Mouse (Mus musculus) gastrocnemius, adult 18-20 months (tissue): ENCODE data around the gene Ctnna3. TPM values are rescaled to one million over a fixed set of nuclear protein-coding genes. Genes with fewer than 3 reads are reported as not detected.

Experiments
- DNase-seq: peaks from one replicate; pipeline ENCODE4 v3.0.0; 2021; ENCODE audit warnings: low spot score
- total RNA-seq, 2 experiments: library from RNA; stranded (reverse); gene quantifications; 2 replicates each; pipeline ENCODE4 v1.2.3; 2021

Gene Ctnna3
- total RNA-seq, 2 experiments from 2014 or later: 22.0 to 26.9 TPM

DNA sequence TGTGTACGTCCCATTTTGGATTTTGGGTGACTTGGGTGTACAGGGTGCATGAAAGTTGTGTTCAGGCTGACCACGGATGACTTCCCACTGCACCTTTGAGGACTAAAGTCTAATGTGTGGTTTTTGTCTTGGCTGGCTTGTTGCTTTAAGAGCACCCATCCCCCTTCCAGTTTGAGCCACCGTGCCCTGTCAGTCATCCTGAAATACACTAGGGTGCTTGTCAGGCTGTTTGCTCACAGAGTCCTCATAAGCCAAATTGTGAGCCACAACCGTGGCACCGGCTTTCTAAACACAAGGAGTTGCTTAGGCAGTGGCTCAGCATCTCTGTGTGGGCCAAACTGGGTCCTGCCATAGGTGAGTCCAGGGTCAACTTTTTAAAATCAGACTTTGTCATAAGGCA lies 50.2 kb downstream of the Ctnna3 start:
- peak; percentile 56 for DNase-seq

DNA sequence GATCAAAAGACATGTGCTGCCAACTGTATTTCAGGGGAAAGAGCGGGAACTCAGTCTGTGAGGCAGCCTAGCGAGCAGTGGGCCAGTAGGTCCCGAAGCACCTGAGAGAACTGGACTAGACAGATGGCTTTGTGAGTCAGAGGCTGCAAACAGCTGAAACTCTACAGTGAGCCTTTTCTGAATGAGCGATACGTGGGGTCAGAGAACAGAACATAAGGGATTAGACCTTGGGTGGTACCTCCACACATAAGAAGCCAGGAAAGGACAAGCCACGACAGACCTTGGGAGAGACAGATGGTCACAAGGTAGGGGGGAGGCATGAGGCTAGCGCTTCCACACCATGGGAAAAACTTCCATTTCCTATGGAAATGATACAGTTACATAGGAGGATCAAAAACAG lies 58.4 kb downstream of the Ctnna3 start:
- DNase-seq: no peak

DNA sequence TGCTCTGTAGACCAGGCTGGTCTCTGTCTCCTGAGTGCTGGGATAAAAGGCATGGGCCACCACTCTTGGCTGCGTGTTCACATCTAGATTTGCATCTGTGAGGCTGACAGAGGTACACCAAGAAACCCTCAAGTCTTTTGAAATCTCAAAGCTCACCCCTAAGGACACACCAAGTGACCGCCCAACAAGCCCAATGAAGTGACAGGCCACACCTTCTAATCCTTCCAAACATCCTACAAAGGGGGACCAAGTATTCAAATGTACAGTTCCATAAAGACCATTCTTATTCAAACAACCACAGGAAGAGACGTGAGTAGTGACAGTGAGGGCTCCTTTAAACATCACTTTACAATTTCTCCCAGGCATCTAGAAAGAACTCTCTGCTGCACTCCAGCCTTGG lies 94.1 kb downstream of the Ctnna3 start:
- no peak for DNase-seq

DNA sequence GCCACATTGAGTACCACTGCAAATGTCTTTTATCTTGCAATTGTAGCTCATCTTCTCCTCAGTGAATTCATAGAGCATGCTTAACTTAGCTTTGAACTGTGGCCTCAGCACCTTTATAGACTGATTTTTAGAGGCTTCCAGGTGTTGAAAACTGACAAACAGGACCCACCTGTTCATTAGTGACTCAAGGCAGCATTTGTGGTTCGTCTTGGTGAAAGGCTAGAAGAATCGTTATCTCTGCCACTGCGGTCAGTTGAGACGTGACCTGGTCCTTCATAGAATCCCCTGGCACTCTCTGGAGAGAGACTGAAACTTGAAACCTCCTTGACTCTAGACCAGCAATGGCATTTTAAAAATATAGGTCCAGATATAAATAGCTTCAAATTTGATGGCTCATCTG lies 96.1 kb downstream of the Ctnna3 start:
- peak; percentile 21 for DNase-seq

DNA sequence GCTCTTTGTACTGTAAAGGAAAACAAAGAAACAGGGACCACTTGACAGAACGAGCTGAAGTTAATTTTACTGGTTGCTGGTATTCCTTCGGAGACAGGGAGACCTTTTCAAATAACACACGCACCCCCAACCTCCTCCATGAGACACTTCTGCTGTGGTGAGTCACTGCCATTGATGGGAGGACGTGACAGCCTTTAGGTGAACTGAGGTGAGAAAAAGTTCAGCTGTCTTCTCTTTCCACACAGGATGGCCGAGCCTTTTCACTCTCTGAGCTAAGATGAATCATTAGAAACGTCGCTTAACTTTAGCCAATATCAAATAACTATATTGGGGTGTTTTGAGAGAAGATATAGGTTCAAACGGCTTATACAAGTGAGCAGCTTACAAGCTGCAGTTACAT lies 102.5 kb downstream of the Ctnna3 start:
- DNase-seq: no peak

DNA sequence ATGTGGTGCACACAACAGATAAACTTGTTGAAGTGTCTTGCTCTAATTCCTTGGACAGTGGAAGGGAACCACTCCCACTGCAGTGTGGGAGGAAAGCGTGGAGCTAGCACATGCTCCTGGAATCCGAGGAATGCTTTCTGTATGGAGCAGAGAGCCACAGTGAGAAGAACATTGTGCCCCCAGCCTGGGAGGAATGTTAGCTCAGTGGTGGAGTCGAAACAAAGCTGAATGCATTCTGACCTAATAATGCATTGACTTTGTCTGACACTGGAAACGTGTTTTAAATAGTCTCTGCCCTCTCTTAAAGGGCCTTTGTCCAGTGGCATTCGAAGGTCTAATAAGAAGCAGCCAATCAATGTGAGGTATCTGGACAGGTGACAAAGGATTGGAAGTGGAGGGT lies 111.9 kb downstream of the Ctnna3 start:
- no peak for DNase-seq

DNA sequence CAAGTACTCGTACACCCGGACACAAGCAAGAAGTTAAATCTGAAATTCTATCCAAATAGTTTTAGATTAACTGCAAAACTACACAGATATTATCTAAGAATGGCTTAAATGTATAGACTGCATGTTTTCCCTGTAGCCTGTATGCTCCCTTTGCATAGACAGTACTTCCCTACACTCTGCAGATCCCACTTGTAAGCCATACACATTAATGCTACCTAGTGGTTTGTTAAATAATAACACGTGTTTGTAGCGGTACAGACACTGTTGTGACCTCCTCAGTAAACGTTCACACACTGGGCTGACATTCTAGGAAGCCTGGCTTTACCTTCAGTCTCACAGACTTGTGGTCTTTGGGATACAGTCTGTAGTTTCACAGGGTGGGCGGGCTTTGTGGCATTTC lies 112.6 kb downstream of the Ctnna3 start:
- no peak for DNase-seq

DNA sequence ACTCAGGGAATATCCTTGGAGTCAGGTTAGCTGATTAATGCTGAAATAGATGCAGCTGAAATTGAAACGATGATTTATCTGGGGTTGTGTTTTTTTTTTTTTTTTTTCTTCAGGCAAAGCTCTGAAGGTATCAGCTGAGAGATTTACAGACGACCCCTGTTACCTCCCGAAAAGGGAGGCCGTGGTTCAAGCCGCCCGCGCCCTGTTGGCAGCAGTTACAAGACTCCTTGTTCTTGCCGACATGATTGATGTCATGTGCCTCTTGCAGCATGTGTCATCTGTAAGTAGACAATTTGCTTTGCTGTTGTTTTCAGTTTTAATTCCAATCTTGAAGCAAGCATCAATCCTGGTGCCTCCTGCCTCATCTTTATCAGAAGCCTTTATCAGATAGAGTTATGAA lies 136.8 kb downstream of the Ctnna3 start:
- peak; percentile 22 for DNase-seq

DNA sequence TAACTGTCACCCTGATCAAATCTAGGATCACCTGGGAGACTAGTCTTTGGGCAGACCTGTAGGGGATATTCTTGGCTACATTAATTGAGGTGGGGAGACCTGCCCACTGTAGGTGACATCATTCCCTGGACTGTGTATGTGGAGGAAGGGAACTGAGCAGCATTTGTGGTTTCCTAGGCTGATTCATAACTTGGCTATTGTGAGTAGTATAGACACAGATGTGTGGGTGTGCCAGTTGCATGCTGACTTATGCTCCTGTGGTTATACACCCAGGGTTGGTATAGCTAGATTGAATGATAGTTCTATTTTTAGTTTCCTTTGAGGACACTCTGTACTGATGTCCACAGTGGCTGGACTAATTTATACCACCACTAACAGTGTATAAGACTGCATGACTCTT lies 141.7 kb downstream of the Ctnna3 start:
- no peak for DNase-seq

DNA sequence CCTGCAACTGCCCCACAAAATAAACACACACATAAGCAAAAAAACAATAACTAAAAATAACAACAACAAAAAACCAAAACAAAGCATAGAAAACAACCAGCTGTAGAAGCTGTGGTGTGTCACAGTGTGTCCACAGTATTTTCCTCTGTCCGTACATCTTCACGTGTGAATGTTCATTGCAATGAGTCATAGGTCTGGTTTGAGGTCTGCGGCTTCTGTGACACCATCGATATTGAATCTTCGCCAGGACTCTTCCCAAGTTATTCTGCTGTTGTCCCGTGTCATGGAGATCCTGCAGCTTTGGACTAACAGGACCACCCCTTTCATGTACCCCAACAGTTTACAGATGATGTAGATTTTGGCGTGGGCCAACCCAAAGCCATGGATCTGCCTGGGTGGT lies 143.0 kb downstream of the Ctnna3 start:
- DNase-seq: no peak

DNA sequence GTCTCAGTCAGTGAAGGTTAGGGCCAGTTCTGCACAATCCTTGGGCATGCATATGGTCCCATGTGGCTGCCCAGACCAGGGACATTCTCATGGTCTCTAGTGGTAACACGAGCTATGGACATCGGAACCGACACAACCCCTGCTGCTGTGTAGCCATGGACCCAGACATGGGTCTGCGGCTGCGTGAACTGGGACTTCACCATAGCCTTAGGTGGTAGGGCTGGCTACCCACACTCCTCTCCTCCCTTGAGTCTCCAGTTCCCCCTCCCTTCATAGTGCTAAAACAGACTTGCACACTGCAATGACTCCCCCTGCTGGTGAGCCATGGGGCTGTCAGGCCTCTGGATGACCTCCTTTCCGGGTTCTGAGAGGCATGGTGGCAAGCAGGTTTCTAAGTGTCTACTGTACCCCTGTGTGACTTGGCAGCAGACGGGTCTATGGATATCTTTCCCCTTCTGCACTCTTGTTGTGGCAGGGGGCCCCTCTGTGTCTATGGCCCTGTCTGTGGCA lies 144.3 kb downstream of the Ctnna3 start:
- peak; percentile 38 for DNase-seq

DNA sequence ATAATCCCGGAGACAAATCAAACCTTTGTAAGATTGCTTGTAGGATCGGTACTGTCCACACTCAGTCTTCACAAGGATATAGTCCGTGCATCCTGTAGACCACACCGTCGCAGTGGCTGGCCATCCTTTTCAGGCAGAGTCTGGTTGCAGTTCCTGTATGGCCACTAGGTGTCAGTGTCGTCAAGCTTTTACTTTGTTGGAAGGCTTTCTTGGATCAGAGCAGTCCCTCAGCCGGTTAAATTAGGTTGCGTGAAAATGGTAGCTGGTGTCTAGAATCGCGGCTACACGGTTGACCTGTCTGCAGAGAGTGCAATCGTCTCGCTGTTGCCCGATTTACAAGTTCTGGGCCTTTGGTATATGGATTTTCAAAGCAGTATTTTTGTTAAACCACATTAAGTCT lies 152.7 kb downstream of the Ctnna3 start:
- peak; percentile 82 for DNase-seq

DNA sequence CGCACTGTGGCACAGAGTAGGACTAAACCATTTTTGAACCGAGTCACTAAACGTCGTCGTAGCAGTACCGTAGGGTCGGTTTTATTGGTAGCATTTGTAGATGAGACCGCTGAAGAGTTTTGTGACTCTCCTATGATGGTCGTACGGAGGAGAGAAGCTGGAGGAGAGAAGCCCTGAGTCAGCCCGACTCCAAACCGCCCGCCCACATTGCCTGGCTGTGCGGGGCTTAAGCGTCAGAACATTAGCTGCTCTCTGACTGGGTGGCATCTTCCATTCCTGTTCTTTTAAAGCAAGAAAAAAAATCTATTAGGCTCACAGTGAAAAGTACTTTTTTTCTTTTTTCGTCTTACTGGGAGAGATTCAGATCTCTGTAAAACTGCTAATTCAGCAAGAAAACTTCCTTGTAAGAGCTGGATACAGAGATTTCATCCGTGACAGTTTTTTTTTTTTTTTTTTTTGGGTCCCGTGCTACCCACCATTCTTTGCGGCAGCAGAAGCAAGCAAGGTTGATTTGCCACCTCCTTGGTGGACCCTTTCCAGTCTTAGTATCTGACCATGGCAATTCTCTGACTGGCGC lies 154.0 kb downstream of the Ctnna3 start:
- no peak for DNase-seq

DNA sequence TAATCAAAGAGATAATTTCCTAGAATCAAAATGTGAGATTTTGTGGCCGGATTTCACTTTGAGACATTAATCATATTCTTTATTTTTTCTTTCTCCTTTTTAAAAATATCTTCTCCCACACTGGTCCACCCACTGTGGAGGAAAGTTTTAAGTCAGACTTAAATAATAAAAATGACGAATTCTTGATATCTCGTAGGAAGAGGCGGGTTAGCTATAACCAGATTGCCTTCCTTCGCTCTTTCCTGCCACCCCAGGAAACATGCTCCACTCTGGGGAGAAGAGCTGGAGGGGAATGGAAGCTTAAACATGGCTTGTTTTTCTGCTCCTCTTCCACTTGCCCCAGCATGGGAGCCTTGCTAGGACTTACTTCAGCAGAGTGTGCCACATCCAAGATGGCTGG lies 169.5 kb downstream of the Ctnna3 start:
- no peak for DNase-seq

DNA sequence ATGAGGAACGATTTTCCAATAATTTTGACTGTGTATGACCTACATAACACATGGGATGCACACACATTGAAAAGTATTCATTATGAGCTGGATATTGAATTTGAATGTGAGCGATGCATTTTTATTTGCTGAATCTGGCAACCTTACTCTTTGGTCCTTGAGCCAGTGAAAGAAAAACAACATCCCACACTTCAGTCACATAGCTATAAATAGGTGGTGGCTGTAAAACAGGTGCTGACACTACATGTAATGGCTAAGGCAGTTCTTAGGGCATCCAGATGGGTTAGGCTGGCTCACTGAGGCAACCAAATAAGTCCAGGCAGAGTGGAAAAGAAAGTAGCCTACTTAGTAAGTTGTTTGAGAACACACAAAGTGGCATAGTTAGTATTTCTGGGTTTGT lies 171.3 kb downstream of the Ctnna3 start:
- peak; percentile 31 for DNase-seq

DNA sequence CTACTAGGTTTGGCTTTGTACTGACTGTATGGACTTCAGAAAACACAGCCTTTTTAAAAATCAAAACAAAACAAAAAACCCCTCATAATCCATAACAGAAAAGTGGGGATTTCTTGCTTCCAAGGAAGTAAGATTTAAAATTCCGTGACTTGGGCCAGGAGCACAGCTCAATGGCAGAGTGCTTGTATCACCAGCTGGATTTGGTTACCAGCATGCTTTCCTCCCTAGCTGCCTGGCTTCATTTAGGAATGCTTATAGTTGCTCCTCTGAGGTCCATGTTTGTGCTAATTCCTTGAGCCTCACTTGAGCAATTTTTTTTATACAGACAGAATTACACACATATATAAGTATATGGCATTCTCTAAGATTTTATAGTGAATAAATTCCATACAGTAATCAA lies 198.6 kb downstream of the Ctnna3 start:
- no peak for DNase-seq

DNA sequence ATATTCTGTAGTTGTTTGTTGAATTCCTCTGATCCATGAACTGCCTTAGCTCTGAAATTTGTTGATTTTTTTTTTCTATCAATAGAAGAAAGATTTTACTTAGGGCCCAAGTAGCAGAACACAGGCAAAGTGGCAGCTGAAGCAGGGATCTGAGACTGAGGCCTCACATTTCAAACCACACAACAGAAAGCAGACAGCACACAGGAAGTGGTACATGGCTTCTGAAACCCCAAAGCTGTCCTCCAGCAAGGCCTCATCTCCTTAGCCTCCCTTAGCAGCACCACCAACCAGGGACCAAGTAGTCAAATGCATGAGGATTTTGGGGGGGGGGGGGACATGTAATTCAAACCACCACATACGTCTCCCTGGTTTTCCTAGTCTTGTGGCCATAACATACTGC lies 204.0 kb downstream of the Ctnna3 start:
- DNase-seq: no peak

DNA sequence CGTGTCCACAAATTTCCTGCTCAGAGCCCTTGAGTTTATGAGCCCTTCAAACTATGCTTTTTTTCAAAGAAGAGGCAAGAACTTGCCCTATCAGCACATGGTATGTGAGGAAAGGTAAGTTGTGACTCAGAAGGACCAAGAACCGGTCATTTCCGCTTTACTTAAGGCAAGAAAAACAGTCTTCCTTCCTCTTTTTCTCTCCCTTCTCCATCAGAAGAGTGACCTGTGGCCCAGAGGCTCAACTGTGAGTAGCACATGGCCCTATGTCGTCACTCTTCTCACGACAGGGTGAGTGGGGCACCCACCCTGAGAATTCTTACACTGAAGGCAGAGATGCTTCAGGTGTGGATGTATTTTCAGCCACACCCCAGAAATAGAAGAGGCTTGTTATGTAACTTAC lies 208.1 kb downstream of the Ctnna3 start:
- DNase-seq: no peak

DNA sequence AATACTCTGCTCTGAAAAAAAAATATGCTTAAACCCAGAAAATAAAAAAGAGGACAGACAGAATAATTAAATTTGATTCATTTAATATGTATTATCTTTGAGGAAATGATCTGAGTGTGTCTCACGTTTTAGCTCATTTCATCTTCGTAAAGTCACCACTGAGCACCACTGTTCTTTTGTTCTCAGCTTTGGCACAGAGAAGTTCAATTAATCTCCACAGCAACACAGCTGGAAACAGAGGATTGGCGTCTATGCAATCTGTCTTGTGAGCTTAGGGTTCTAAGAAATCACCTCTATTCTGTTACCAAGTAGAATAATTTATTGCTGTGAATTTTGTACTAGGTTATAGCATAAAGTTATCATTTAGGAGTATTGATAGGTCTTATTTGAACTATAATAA lies 217.4 kb downstream of the Ctnna3 start:
- DNase-seq: no peak

DNA sequence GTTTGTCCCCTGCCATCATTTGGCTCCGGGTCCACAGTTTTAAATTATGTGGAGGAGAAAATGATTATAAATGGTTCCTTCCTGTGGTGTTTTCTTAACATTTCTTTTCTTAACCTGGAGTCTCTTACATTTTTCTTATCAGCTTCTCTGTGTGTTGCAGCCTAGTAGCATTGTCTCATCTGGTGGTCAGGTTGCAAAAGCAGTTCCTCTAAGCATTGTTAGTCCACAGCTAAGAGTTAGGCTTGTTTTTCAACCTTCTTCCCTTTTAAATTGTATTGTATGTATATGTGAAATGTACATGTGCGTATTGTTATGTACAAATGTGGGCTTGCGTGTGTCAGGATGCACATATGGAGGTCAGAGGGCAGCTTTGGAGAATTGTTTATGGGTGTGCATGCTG lies 220.4 kb downstream of the Ctnna3 start:
- no peak for DNase-seq

DNA sequence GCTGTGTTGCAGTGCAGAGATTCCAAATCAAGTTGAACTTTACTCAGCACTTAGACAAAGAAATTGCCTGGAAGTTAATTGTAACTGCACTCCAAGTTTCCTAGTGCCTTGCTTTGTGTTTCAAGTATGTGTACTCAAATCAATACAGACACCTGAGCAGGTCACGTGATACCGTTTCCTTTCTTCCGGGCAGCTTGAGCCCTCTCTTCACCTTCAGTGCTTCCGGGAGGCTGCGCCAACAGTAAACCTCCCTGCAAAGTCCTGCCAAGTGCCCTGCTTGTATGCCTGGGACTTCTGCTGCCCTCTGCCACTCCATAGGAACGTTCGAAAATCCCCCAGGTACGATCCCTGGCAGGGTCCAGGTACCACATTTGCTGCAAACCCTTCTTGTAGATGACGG lies 223.0 kb downstream of the Ctnna3 start:
- DNase-seq: no peak

DNA sequence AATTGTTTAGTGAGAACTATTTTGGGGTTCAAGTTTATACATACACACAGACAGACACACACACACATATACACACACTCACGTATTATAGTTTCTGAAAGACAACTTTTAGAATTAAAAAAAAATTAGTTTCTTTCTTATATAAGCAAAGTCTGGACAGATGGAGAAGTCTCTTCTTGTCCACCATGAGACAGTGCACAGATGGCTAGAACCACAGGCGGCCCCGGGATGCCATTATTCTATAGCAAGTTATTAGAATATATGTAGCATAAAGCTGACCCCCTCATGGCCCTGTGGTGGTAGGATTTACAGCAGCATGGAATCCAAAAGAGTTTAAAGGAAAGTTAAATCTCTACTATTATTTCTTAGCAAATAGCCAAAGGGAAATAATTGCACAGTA lies 223.7 kb downstream of the Ctnna3 start:
- DNase-seq: no peak

DNA sequence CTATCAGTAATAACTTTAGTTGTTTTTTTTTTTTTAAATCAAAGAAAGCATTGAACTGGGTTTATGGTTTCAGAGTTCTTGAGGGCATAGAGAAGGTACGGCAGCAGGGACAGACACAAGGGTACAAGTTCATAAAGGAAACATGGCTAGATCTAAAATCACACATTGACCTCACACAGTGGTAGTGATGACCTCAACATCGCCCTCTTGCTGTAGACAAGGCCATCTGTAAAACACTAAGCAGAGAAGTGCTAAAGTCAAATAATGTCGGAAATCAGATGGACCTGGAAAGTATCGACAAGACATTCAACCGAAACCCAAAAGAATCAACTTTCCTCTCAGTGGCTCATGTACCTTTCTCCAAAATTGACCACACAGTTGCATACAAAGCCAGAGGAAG lies 224.7 kb downstream of the Ctnna3 start:
- no peak for DNase-seq

DNA sequence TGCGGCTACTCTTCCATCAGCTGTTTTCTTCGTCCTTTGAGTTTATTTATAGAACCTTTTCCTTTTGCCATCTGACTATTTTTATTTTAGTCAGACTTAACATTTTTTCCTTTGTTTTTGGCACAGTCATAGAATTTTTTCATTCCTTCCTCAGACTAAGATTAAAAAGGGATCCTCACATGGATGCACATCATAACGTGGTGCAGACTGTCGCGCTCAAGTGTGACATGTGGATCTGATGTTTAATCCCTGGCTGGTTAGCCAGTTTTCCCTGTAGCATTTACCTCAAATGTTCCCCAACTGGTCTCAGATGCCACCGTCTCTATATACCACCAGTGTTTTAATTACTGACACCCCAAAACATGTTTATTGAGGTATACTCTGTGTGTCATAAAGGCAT lies 246.4 kb downstream of the Ctnna3 start:
- no peak for DNase-seq
